12 mouse cellular contexts compared by ENCODE assay signal in the genomic region with DNA sequence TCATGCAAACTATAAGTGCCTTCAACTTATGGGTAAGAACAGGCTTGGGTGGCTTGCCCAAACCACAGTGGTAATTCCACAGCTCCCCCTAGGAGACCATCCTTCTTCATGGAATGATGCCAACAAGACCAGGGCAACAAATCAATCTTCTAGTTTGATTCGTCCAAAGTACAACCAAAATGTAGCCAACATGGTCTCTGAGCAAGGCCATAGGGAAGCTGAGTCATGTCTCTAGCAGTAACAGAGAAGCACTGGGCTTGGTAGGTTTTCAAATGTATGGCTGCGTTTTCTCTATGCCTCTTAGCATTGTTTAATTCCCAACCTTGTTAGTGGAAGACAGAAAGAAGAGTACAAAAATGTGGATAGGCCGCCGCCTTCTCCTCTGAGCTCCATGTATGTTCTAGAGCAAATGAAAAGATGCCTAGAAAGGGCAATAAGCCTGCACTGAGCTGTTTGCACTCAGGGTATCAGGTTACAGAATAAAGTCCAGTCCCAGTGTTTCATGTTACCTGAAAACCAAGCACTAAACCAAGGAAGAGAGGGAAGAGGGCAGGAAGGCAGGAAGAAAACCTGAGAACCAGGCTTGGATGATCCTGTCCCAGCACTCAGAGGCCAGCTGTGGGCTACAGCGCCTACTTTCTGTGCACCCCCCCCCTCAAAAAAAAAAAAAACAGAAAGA.
A peak's percentile ranks its signal among the peaks of the same experiment; 100 is the strongest.
DNase-seq lines count a peak whose midpoint lies in the region; ATAC-seq lines count a peak whose summit lies in the region.
"Had no signal": no experiment of that assay in that cellular context is flagged by ENCODE, and none has a peak within 500 bp of the region (broad histone marks: within the 10 kb centered on the region; RNA-seq: fewer than 3 reads in every experiment).

No protein-coding gene starts in this region.

- ATAC-seq in kidney, embryonic 16.5 days (ENCODE audit: low FRiP score, low TSS enrichment), result peak; percentile 39; the same call in 1 of the 2 replicates
- 0 out of 2 replicates have a peak, but pooled peaks have one; percentile 22 for ATAC-seq in embryonic facial prominence, embryonic 15.5 days (ENCODE audit: insufficient number of reproducible peaks, low FRiP score, low TSS enrichment, low read depth)
- ATAC-seq in liver, embryonic 16.5 days (ENCODE audit: low read depth), result no peak

- WGBS in kidney, embryonic 16.5 days, result 41% methylated on average over 5 of the region's 5 CpGs
- WGBS in embryonic facial prominence, embryonic 15.5 days, result 66% methylated on average over 5 of the region's 5 CpGs
- WGBS in liver, embryonic 16.5 days (ENCODE audit: insufficient replicate concordance), result 56% methylated on average over 5 of the region's 5 CpGs

- peak overlapping the region; percentile 86 for H3K27ac ChIP-seq in kidney, embryonic 16.5 days (ENCODE audit: low read length)
- no peak overlapping the region; the same call in 1 of the 2 replicates for H3K27ac ChIP-seq in embryonic facial prominence, embryonic 15.5 days (replicated peaks)
- H3K27ac ChIP-seq in liver, embryonic 16.5 days (ENCODE audit: low read length), result peak overlapping the region; percentile 8; the same call in 1 of the 2 replicates
- H3K27ac ChIP-seq: forebrain, embryonic 10.5 days had no signal

- no peaks in the 10 kb centered on the region for H3K36me3 ChIP-seq in kidney, embryonic 16.5 days (ENCODE audit: insufficient read depth, low read length)
- H3K36me3 ChIP-seq in embryonic facial prominence, embryonic 15.5 days, result no peaks in the 10 kb centered on the region
- no peaks in the 10 kb centered on the region for H3K36me3 ChIP-seq in liver, embryonic 16.5 days (ENCODE audit: control insufficient read depth, insufficient read depth)
- H3K36me3 ChIP-seq: forebrain, embryonic 10.5 days had no signal

- DNase-seq in kidney, adult 18-20 months, result no peak
- DNase-seq in NIH3T3 (ENCODE audit: low read depth), result peak; percentile 79
- no peak for DNase-seq in left cerebral cortex, postnatal 14 days (ENCODE audit: low spot score in 2 of 2)
- no peak for DNase-seq in retina, postnatal 1 day
- DNase-seq: adrenal gland, postnatal 25 days; gastrocnemius, postnatal 10 days; thymus, adult 18-20 months had no signal

- peaks cover 62% of the 10 kb centered on the region for H3K4me1 ChIP-seq in kidney, embryonic 16.5 days (ENCODE audit: insufficient read depth, low read length)
- peaks cover 41% of the 10 kb centered on the region for H3K4me1 ChIP-seq in embryonic facial prominence, embryonic 15.5 days
- peaks cover 33% of the 10 kb centered on the region for H3K4me1 ChIP-seq in liver, embryonic 16.5 days (ENCODE audit: control insufficient read depth, low read depth, low read length)

- H3K27me3 ChIP-seq in kidney, embryonic 16.5 days (ENCODE audit: insufficient read depth, low read length), result no peaks in the 10 kb centered on the region
- H3K27me3 ChIP-seq in embryonic facial prominence, embryonic 15.5 days, result no peaks in the 10 kb centered on the region
- H3K27me3 ChIP-seq in liver, embryonic 16.5 days (ENCODE audit: control insufficient read depth, insufficient read depth, low read depth, low read length), result no peaks in the 10 kb centered on the region

- no peak overlapping the region for H3K9ac ChIP-seq in kidney, embryonic 16.5 days (replicated peaks; ENCODE audit: low read length)
- no peak overlapping the region for H3K9ac ChIP-seq in embryonic facial prominence, embryonic 15.5 days
- H3K9ac ChIP-seq in liver, embryonic 16.5 days (ENCODE audit: low read depth, low read length), result no peak overlapping the region

- H3K4me2 ChIP-seq in kidney, embryonic 16.5 days (replicated peaks; ENCODE audit: low read depth, low read length), result no peak overlapping the region
- no peak overlapping the region for H3K4me2 ChIP-seq in embryonic facial prominence, embryonic 15.5 days (replicated peaks)
- H3K4me2 ChIP-seq in liver, embryonic 16.5 days (ENCODE audit: low read depth, low read length), result no peak overlapping the region

- no peak overlapping the region for H3K4me3 ChIP-seq in kidney, embryonic 16.5 days (ENCODE audit: low read length)
- no peak overlapping the region for H3K4me3 ChIP-seq in embryonic facial prominence, embryonic 15.5 days (replicated peaks)
- H3K4me3 ChIP-seq in liver, embryonic 16.5 days (ENCODE audit: low read depth, low read length), result no peak overlapping the region
- H3K4me3 ChIP-seq: forebrain, embryonic 10.5 days; megakaryocyte, embryonic 14.5 days had no signal

- no peaks in the 10 kb centered on the region for H3K9me3 ChIP-seq in kidney, embryonic 16.5 days (ENCODE audit: low read length)
- no peaks in the 10 kb centered on the region for H3K9me3 ChIP-seq in embryonic facial prominence, embryonic 15.5 days (replicated peaks)
- no peaks in the 10 kb centered on the region for H3K9me3 ChIP-seq in liver, embryonic 16.5 days (replicated peaks; ENCODE audit: control insufficient read depth, low read length)
- H3K9me3 ChIP-seq: forebrain, embryonic 10.5 days; megakaryocyte, embryonic 14.5 days had no signal

- intact Hi-C loops in left cerebral cortex, postnatal 14 days (cut with DNase I), result no loop called here
